Mouse (Mus musculus) thymus, postnatal 0 days (tissue): ENCODE results near the gene Spns3. TPM values are rescaled to one million over a fixed set of nuclear protein-coding genes. Genes with fewer than 3 reads are reported as not detected.

ENCODE experiments used
- DNase-seq: peaks from one replicate; pipeline ENCODE4 v3.0.0-alpha.2; 2015; ENCODE audit warnings: low spot score
- polyA plus RNA-seq: library from polyadenylated mRNA; unstranded; fragments of >200 nt; fragmentation: Nextera tagmentation; extraction: Ambion mirVana; gene quantifications from 2 replicates; pipeline ENCODE4 v1.2.1, GENCODE M21; 2015

The Spns3 gene
- polyA plus RNA-seq, 1 experiment from 2014 or later: 6.4 TPM

DNA sequence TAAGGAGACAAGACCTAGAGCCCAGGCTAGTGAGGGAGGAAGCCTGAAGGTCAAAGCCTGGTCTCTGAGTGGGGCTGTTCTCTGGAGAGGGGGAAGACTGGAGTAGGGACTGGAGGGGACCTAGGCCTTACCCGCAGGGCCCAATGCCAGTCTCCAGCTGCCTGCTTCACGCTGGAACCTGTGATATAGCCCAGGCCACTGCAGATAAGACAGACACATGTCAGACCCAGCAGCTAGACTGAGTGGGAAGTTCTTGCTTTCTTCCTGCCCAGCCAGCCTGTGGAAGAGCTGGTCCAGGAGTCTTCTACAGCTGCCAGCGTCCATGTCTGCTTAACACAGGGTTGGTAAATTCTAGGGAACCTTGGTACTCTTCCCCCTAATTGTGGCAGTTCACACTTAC is 91.8 kb downstream of the Spns3 start:
- DNase-seq: no peak

- no peak for DNase-seq
Measured at GRCm38 (mm10) chr11:72457995-72458496, 92.3 kb downstream of the Spns3 start.

- DNase-seq: no peak
Measured at GRCm38 (mm10) chr11:72455694-72456093, 94.6 kb downstream of the Spns3 start.

- DNase-seq: no peak
Measured at GRCm38 (mm10) chr11:72453105-72453953, 97.0 kb downstream of the Spns3 start.

DNA sequence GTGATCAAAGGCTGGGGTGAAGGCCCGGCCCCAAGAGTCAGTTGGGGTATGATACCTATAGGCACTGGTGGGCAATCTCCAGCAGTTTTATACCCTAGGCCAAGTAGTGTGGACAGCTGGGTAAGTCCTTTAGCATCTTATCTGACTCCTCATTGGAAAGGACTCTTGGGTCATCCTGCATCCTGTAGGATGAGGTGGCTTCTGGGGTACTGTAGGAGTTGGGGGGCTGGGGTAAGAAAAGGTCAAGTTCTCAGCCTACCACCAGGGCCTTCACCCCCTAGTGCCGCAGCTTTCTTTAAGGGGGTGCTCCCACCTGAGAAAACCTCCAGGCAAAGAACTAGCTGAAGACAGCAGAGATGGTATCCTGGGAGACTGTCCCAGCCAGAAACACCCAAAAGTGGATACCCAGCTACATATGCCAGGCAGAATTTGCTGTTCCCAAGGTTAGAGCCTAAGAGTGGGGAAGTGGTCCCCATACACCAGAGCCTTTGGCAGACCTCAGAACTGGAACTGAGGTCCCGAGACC is 98.1 kb downstream of the Spns3 start:
- DNase-seq: no peak

DNA sequence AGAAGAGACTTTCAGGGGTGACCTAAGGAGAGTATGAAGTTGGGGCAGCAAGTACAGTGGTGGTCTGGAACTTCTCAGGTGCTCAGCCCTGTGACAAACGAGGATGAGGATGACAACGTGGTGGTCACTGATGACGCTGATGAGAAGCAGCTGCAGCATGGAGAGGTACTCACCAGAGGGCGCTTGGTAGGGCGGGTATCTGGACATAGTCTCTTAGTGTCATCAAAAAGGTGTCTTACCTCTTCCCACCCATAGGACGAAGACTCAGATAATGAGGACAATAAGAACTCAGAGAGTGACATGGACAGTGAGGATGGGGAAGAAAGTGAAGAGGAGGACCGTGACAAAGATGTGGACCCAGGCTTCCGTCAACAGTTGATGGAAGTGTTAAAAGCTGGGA is 102.8 kb downstream of the Spns3 start:
- no peak for DNase-seq

DNA sequence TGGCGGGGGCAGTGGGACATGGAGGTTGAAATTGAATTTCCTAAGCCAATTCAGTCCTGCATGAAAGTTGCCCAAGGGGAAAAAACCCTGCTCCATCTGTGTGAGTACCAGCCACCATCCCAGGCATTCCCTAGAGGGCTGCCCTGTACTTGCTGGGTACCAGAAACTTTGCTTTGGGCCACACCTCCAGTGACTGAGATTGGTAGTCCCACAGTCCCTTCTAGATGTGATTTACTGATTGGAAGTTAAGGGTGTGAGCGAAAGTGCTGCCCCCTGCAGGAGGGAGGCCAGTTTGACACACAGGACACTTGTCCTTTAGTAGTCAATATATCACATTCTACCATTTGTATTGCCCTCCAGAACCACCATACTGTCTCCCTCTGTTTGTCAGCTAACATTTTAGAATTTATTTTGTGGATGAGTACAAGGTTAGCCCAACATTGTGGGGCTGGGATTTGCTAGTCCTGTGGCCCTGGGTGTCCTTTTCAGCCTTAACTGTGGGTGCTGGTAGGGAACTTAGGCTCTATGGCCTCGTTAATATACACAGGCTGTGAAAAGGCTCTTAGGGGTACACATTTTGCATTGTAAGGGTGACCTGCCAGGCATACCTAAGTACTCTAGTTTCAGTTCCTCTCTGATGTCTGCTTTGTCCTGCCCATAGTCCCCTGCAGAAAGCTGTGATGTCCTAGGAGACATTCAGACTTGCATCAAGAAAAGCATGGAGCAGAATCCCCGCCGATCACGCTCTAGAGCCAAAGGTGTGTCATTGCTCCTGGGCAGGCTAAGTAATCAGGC is 103.8 kb downstream of the Spns3 start:
- peak; percentile 46 for DNase-seq

Other genes starting within 250 kb of the Spns3 start
- gene Xaf1, start 248.9 kb downstream of the Spns3 start, polyA plus RNA-seq: 65.3 and 68.3 TPM in 2 replicates
- 0.16 TPM in 1 of 2 replicates, not detected in the other for gene Fbxo39, start 236.1 kb downstream of the Spns3 start, polyA plus RNA-seq
- 0.60 and 0.62 TPM in 2 replicates for gene Tekt1, start 188.1 kb downstream of the Spns3 start, polyA plus RNA-seq
- gene Smtnl2, start 138.8 kb downstream of the Spns3 start, polyA plus RNA-seq: 3.3 and 4.1 TPM in 2 replicates
- 1.0 and 1.1 TPM in 2 replicates for gene Ggt6, start 115.0 kb downstream of the Spns3 start, polyA plus RNA-seq
- gene Mybbp1a, start 109.2 kb downstream of the Spns3 start, polyA plus RNA-seq: 124 and 128 TPM in 2 replicates
- gene Spns2, start 60.6 kb downstream of the Spns3 start, polyA plus RNA-seq: 1.4 and 1.5 TPM in 2 replicates
- 64.1 and 66.6 TPM in 2 replicates for gene Ube2g1, start 56.8 kb upstream of the Spns3 start, polyA plus RNA-seq
- gene Ankfy1, start 139.5 kb upstream of the Spns3 start, polyA plus RNA-seq: 11.4 and 12.5 TPM in 2 replicates
- 5.4 and 6.0 TPM in 2 replicates for gene Cyb5d2, start 245.6 kb upstream of the Spns3 start, polyA plus RNA-seq
- 10.4 and 14.9 TPM in 2 replicates for gene Zzef1, start 245.7 kb upstream of the Spns3 start, polyA plus RNA-seq